Mouse (Mus musculus) monocyte, adult 2 months (primary cell): ENCODE results near the gene Gm20708.
A peak's percentile ranks its signal among the peaks of the same experiment; 100 is the strongest.

Source experiments
- DNase-seq, 2 experiments: peaks; one replicate each; pipeline ENCODE4 v3.0.0; 2022; ENCODE audit warnings: low spot score in 2 of 2, low read depth in 1 of 2

Gene Gm20708

DNA sequence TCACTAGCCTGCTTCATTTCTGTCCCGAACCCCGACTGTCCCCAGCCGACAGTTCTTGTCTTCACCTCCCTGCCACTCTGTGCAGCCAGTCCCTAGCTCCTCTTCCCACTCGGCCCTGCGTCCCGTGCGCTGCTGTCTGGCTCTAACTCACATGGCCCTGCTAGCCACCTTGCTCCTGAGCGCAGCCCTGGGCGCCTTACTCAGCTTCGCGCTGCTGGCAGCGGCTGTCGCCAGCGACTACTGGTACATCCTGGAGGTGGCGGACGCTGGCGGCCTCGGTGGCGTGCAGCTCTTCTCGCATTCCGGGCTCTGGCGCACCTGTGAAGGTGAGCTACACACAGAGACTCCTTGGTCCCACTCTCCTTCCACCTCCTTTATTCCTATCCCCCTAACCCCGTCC is 51.1 kb downstream of the Gm20708 start, which contains the start of gene Tmem235:
Tmem235 (plus strand) TSS at position 152 of the 400 bp plus-strand sequence.
- DNase-seq: no peak

DNA sequence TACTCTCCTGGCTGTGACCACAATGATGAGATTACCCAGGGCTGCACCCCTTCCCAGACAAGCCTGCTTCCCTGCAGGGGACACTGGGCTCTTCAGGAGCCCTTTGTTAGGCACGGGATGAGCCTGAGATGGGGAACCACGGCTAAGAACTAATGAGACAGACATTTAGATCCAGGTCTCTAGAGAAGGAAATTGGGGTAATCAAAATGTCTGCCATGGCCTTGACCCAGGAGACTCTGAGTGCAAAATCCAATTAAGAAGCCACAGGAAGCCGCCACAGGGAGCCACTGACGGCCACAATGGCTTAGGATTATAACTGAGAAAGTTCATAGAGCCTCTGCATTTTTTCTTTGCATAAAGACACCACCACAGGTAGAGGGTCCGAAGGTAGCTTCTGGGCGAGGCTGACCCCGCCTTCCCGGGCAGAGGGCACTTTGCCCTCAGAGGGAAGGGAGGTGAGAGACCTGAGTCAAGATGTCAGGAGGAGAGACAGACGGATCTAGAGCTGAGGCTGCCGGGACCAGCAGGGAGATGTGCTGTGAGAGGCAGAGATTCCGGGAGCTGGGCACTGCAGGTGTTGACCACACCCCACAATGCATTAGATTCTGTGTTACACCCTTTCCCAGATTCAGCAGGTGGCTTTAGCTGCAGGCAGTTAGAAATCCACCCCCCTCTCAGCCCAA is 53.8 kb downstream of the Gm20708 start:
- no peak for DNase-seq

DNA sequence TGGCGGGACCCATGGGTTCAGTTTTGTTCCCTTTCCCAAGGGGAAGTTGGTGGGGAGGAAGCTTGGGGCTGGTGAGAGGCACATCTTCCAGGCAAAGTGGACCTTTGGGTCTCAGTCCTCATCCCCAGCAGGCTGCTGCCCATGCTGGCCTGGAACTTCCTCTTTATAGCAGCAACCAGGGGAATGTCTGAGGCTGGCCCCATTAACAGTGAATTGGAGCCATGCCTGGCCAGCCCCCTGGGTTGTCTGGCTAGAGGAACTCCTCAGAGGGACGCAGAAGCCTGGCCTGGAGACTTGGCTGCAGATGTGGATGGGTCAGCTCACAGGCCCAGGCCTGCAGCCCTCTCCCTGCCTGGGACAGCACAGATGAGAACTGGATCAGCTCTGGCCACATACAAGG is 55.3 kb downstream of the Gm20708 start:
- no peak for DNase-seq

DNA sequence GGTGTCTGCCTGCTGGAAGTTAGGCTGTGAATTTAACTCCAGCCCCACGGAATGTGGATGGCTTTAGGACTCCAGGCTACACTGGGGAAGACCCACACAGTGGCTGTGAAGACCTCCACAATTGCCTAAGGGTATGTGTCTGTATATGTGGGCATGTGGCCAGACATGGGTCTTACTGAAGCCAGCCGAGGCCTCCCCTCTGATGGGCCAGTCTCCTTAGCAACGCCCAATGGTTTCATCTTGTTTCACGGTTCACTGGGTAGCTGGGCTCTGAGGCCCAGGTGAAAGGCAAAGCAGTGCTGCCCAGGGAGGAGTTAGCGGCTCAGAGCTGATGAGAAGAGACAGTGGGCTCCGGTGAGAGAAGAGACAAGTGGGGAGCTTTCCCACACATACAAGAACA is 56.5 kb downstream of the Gm20708 start:
- no peak for DNase-seq

DNA sequence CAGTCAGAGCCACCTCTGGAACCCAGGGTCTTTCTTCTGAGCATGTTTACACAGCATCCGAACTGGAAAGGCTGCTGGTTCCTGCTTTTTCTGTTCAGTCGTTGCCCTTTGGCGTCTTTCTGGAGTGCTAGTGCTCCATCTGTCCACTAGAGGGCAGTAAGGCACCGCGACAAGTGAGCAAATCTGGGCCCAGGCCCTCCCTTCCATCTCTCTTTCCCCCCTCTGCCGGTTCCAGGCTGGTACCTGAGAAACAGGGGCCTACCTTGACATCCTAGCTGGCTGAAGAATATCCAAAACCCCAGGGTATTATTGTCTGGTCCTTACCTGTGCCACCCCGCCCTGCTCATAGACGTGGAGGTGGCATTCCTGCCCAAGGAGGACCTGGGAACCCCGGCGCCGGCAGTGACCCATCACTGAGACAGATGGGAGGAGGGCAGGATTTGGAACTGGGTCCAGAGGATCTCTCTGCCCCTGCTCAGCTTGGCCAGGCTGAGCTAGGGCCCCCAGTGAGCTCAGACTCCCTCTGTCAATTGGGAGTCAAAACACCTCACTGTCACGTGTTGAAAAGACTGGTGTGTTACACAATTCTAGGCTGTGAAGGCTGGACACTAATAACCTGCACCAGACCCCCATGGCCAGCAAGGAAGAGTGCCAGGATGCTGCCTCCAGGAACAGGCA is 61.4 kb downstream of the Gm20708 start:
- DNase-seq: peak; percentile 27 to 64

DNA sequence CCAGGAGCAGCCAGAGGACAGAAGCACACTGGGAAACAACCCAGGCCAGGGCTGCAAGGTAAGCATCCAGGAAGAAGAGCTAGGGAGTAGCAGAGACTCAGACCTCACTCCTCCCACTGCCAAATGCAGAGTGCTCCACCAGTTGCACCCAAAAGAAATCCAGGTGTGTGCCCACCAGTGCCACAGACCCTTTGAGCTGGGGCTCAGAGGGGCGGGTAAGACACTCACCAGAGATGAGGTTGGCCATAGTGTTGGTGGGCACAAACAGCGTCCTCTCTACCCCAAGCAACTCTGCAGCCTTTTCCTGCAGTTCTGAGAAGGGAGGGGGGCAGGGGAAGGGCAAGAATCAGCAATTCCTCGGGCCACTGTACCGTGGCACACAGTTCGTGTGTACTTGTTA is 61.9 kb downstream of the Gm20708 start:
- no peak for DNase-seq

DNA sequence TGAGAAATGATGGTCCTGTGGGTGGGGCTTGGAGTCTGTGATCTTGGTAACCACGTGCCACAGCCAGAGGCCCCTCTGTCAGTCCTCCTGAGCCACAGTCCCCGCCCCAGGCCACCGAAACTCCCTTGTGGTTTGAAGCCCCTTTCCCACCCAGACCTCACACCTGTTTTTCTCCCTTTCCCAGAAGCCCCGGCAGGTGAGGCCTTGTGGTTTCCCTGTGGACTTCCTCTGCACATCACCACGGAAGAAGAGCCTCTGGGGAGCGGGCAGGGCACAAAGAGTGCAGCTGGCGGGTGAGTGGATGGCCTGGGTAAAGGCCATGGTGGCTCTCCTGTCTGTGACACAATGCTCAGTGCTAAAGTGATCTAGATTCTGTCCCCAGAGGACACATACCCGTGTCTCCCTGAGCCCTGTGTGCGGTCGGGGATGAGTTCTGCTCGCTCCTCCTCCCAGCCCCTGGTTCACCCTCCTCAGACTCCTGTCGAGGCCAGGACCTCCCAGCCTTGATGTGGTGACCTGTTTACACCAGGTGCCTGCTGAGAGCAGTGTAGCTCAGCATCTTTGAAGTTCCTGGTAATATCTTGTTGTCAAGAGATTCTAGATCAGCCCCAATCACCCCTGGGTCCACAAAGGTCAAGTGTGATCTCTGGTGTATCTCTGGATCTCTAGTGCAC is 62.6 kb downstream of the Gm20708 start:
- no peak for DNase-seq

DNA sequence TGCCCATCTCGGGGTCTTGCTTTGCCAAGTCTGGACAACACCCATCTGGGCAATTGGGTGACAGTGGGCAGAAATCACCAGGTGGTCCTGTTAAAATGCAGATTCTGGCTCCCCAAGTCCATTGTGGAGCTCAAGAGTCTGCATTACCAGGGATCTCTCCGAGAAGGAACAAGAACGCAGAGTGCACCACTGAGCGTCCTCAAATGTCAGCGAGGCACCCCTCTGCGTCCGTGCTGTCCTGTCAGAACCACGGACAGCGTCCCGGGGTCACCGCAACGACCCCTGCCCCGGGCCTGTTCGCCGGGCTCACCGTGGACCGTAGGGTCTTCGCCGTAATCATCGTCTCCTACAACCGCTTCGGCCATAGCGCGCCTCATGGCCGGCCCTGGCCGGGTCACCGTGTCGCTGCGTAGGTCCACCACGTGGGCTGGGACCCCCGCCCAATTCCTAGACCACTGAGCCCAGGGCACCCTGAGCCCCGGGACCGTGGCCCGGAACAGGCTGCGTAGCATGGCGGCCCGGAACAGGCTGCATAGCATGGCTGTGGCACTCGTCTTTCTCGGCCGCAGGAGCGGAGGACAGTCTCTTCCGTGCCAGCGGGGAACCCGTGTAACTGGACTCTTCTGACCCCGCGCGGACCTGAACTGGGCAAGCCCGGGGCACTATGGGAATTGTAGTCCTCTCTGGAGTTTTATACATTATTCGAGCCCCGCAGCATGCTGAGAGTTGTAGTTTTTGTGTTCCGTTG is 63.6 kb downstream of the Gm20708 start, which contains the start of gene Tha1:
Tha1 (minus strand) TSS at position 621 of the 748 bp plus-strand sequence.
- DNase-seq: peak in 1 of 2 experiments; percentile 36

DNA sequence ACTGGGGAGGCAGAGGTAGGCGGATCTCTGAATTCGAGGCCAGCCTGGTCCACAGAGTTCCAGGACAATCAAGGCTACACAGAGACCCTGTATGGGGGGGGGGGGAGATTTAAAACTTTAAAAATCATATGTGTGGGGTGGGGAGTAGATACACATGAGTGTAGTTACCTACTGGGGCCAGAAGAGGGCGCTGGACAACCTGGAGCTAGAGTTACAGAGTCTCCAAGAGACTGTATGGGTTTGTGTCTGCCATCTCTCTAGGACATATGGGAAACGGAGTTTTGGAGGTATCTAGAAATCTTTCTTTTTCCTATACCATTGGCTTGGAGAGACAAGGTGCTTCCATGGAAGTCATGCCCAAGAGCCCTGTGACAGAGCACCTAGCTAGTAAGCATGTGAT is 65.0 kb downstream of the Gm20708 start:
- no peak for DNase-seq

DNA sequence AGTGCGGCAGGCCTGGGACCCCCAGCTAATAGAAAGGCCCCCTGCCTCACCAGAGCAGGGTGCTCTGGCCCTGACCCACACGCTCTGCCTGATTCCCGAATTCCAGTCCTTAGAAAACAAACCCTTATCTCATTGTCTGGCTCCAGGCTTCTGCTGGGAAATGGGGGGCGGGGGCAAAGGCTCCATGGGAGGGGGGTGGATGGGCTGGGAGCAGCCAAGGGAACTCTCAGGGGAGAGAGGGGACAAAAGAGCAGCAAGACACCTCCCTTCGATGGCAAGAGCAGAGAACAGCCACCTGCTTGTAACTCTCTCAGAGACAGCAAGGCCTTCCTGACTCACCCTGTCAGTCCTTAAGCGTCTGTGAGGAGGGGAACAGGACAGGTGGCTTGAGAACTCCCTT is 66.2 kb downstream of the Gm20708 start:
- DNase-seq: no peak

DNA sequence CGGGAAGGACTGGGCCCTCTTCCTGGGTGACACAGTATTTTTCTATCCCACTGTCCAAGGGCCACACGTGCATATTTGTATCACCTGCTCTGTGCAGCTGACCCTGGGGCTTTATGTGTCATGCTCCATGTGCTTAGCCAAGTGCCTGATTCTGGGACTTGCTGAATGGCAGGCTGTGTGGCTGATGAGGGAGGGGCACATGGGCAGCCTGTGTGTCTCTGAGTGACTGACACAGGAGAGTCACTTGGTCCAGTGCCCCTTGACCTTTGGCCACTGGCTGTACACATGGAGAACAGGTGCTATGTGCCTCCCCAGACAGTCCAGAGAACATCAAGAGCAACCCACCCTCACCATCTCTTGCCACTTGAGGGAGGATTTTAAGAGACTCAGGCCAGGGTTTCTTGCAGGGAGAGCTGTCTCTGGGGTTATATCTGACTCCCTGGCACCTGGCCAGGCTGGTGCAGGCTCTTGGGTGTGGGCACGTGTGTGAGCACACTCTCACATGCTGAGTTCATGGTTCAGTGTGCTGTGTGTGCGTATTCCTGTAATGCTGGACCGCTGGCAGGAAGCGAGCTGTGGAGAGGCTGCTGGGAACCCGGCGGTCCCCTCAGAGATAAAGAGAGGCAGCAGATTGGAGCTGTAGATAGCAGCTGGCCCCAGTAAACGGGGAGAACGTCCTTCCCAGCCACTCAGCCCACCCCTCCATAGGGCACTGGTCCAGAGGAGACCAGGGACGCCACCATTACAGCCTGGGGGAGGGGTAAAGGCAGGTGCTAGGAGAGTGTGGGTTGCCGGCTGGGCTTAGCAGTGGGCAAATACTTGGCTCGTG is 68.7 kb downstream of the Gm20708 start:
- DNase-seq: no peak

DNA sequence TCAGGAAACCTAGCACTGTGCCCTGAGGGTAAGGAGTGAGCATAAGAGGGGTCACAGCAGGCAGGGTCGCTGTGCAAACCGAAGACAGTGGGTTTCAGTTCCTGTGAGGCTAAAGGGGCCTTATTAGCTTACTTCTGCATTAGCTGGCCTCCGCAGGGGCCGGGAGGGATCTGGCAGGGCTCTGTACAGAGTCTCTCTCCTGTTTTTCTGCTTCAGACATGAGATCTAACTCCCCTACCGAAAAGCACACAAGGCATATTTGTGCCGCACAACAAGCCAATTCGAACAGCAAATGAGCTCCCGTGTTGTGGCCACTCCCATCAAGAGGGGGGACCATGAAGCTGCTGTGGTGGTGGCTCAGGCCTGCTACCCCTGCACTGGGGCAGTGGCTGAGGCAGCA is 69.4 kb downstream of the Gm20708 start:
- peak in 1 of 2 experiments; percentile 29 for DNase-seq

DNA sequence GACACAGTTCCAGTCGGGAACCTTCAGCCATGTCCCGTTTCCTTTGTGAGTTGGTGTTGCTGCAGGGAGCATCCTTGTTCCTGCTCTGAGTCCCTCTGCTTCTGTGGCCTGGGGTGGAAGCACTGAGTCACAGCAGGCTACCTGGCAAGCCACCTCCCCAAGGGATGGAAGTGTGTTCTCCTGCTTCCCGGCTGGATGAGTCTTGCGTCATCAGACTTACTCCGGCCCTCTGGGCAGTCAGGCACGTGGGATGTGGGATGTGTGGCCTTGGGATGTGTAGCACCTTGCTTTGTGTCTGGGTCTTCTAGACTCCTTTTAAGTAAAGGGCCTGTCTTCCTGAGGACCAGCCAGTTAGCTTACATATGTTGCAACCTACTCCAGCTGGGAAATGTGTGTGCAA is 70.2 kb downstream of the Gm20708 start:
- DNase-seq: no peak

DNA sequence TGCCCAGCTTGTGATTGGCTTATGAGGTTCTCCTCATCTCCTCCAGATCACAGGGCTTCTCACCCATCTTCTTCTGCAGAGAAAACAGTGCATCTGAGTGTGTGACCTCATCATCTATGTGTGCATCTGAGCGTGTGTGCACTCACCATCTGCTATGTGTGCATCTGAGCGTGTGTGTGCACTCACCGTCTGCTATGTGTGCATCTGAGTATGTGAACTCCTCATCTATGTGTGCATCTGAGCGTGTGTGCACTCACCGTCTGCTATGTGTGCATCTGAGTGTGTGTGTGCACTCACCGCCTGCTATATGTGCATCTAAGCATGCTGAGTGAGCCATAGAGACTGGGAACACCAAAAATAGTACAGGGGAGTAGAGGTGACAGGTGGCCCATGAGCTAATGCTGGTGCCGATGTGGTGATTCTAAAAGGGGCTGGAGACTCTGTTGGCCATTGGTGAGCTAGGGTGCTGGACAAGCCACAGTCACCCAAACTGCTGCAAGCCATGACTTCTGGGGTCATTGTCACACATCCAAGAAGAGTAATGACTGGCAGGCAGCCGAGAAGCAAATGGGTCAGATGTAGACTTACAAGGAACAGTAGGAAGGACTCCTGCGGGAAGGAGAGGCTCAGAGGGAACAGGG is 71.0 kb downstream of the Gm20708 start:
- DNase-seq: no peak

DNA sequence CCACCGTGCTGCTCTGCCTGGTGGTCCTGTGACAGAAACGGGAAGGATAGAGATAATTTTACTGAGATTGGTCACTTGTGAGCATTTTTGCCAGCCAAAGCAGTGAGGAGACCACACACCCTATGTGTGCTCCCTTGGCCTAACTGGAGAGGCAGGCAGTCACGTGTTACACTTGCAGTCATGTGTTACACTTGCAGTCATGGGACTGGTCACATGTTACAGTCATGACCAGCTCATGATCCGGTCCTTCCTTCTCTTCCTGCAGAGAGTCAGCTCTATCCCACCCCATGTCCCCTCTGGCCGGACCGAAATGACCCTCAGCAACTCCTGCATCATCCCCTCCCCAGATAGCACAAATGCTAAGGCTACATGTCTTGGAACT is 71.5 kb downstream of the Gm20708 start:
- no peak for DNase-seq

DNA sequence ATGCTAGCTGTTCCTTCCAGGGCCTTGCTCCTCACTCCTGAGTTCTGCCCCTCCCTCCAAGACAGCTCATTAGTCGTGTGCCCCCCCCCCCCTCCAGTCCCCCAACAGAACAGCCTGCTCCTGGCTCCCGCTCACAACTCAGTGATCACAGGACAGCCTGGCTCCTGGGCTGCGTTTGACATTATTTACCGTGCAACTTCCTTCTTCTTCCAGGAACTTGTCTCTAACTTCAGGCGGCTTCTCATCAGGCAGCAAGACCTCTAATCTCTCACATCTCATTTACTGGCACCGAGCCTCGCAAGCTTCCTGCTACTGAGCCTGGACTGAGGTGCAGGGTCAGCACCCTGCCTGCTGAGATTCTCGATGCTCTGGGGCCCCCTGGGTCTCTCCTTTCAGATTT is 72.3 kb downstream of the Gm20708 start:
- DNase-seq: no peak

DNA sequence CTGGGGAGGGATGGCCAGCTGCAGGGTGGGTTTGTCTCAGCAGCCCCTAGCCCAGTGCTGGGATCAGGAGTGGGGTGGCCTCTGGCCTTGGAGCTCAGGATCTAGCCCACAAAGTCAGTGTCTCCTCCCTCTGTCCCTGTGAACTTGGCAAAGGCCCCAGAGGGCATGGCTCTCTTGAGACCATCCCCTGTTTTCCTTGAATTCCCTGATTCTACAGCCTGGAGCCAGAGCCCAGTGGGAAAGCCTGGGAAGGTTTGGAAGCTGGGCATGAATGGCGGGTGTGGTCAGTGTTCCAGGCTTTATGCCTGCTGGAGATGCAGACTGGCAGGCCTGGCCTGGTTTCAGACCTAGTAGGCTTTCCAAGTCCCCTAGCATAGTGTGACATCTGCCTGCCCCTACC is 72.7 kb downstream of the Gm20708 start:
- DNase-seq: no peak

DNA sequence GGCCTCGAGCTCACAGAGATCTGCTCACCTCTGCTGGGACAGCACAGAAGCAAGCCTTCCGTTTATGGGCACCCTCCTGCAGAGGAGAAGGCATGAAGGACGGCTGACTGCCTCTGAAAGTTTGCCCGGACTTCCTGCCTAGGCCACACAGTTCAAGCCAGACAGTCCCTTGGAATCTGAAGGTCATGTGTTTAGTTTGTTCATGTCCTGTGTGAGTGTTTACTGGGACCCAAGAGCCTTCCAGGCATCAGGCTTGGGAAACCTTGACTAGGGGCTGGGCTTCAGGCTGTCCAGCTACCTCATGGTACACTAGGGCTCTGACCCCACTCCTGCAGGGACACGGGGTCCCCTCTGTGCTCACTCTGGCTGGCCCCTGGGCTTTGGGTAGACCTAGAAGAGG is 76.5 kb downstream of the Gm20708 start:
- no peak for DNase-seq

DNA sequence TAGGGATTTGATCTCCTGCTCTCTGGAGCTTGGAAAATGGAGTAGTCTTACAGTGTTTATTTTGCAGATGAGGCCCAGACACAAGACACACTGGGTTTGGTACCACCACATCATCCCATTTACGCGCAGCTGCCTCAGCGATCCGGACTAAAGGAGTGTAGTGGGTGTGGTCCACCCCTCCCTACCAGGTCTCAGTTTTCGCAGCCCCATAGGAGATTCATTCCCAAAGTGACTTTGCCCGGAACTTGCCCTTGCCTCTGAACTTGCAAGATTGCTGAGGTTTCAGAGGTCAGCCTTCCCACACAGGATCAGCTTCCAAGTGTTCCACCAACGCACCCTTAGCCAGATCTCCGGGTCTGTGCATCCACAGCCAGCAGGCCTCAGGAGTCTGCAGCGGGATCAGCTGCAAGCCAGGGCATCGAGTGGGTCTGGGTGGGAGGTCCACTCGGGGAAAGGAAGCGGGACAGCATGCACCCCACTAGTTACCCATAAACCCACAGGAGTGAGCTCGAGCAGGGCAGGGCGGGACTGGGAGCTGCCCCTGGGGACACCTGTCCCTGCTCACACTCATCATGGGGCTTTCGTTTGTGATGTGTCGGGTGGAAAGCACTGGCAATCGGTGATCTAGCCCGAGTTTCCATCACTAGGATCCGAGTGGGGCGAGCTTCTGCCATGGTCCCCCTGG is 78.8 kb downstream of the Gm20708 start:
- no peak for DNase-seq
